Mouse (Mus musculus) olfactory bulb, adult 2 months (tissue): Measurements from ENCODE around the gene Sema7a.

Experiments used
- CTCF ChIP-seq: fragments of 200-500 bp; IDR thresholded peaks from 2 replicates; pipeline ENCODE4 v1.5.1; 2012; ENCODE audit warnings: low read depth, mild to moderate bottlenecking, low read length, moderate library complexity; ENCODE audit not compliant: insufficient read depth
- POLR2A ChIP-seq: fragments of 200-500 bp; IDR thresholded peaks from 2 replicates; pipeline ENCODE4 v1.6.1; 2012; ENCODE audit warnings: mild to moderate bottlenecking, low read depth, low read length, moderate library complexity; ENCODE audit not compliant: insufficient read depth

DNA sequence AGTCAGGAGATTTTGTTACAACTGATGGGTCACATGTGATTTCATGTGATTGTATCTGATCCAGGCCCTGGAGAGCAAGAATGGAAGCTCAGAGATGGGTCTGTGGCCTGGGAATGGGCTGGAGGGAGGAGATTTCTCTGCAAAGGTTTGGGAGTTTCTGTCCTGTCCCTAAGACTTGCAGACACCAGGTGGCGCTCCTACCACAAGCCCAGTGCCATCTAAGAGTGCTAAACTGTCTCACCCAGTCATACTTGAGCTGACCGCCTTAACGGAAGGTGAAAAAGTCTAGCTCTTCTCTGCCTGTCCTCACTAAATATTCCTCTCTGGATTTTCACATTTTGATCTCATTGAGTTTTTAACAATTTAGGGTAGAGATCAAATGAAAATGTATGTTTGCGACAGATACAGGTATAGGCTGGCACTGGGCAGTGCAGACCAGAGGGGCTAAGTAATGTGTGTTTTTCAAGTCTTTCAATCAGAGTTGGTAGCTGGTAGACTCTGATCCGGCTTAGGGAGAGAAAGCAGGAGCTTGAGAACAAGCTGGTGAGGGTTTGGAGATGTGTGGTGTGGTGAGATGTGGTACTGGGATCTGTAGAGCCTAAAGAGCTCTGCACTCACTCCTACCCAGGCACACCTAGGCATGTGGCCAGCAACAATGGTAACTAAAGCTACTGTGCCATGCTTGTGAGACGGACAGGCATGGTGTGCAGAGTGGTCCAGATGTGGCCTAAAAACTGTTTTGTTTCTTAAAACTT, 4.1 kb upstream of the Sema7a start:
- TF ChIP-seq CTCF: peak; percentile 37; the same call in 1 of the 2 replicates
- TF ChIP-seq POLR2A: no peak
